Mouse (Mus musculus) spleen, adult 2 months (tissue): Measurements from ENCODE around the gene Ctnna3.

Experiments
- CTCF ChIP-seq: fragments of 200-500 bp; IDR thresholded peaks from 2 replicates; pipeline ENCODE4 v1.5.1; 2011; ENCODE audit warnings: mild to moderate bottlenecking, inconsistent platforms; ENCODE audit not compliant: insufficient read depth, insufficient read length, insufficient replicate concordance; ENCODE audit errors: extremely low read depth
- POLR2A ChIP-seq: fragments of 200-500 bp; IDR thresholded peaks from 2 replicates; pipeline ENCODE4 v1.6.1; 2011; ENCODE audit warnings: low read depth, low read length, inconsistent platforms

- TF ChIP-seq POLR2A = no peak
- TF ChIP-seq CTCF = no peak
Measured at GRCm38 (mm10) chr10:64084465-64084864, 654.6 kb downstream of the Ctnna3 start.
